Mouse (Mus musculus): Measurements from ENCODE around the gene Ifi203.
"Not testable (repeated sequence)": the region's sequence is repeated elsewhere in the genome, so short reads cannot be mapped to it uniquely, and the experiment has no call there.

Ifi203 gene

DNA sequence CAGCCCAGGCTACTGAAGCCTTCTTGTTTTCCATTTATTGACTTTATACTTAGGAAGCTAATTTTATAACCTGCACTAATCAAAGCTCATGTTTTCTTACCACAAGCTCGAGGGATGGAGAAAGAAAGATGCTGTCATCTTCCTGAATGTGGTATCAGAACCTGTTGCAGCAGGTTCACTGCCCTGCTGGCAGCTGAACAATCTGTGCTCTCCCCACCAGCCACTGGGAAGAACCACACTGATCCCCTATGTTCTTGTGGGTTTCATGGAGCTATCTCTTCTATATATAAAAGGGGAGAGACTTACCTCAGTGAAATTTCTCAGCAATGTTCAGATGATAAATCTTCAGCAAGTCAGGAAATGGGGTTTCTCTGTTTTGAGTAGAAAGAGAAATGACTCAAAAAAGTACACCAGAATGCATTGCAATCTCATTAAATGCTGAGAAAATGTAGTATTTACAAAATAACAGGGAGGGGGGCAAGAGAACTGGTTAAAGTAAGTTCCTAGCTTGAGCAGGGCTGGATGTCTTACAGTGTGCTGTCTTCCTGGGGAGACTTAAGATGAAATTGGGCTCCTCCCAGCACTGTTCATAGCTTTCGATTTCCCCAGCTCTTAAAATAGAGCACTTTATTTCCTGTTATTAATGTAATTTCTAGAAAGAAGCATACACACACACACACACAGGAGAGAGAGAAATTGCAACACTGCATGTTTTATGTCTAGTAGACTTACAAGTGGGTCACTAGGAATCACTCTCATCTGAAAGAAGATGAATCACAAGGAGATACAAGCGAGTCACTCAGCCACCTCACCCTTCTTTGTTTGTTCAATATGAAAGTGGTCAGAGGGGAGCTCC, at the start of gene Ifi203, which contains the start of gene Mndal:
Ifi203 (minus strand) TSS at position 749 of the 856 bp plus-strand sequence.
Mndal (minus strand) TSS at position 568 of the 856 bp plus-strand sequence.
- DNase-seq (ENCODE audit: low spot score in 2 of 2) = not testable (repeated sequence)

DNA sequence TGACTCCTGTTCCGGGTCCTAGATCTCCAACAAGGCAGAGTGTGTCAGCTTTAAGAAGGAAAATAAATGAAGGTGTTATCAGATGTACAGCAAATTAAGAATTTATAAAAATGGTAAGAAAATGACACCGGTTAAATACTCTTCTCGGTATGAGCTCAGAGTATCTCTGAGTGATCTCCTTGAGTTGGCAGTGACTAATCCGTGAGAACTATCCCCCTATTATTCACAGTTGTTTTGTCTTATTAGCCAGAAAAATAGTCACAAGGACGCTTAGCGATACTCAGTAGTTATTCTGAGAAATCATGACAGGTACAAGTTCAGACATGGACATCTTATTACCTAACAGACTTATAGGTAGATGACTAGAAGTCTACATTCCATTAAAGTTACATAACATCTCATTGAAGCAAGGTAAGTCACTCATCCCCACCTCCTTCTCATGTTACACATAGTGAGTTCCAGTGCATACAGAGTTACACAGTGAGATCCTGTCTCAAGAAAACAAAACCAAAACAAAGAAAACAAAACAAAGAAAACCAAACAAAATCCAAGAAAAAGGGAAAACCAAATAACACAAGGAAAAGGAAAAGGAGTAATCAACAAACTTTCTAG, 40.3 kb upstream of the Ifi203 start, which contains the start of gene Ifi202b:
Ifi202b (minus strand) TSS at position 51 of the 612 bp plus-strand sequence.
- DNase-seq (ENCODE audit: low spot score in 2 of 2) = not testable (repeated sequence)

DNA sequence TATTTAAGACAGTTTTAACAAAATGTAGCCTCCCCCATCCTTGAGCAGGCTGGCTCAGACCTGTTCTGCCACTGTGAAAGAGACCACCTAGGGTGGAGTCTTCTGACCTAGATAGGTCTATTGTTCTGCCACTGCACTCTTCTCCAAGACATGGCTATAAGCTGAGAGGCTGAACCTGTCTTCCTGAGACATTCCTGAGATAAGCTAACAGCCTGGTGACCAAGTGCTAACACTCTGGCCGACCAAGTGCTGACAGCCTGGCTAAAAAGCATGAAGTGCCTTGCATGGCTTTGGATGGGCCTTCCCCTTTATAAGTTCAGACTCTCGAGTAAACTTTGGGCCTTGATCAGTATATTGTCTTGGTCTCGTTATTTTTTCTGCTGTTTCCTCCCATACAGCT, 38.6 kb upstream of the Ifi203 start:
- not testable (repeated sequence) for DNase-seq (ENCODE audit: low spot score in 2 of 2)

- no peak for DNase-seq (ENCODE audit: low spot score in 2 of 2)
These were observed 35.1 kb upstream of the Ifi203 start for GRCm38 (mm10) chr1:173977622-173978021.

DNA sequence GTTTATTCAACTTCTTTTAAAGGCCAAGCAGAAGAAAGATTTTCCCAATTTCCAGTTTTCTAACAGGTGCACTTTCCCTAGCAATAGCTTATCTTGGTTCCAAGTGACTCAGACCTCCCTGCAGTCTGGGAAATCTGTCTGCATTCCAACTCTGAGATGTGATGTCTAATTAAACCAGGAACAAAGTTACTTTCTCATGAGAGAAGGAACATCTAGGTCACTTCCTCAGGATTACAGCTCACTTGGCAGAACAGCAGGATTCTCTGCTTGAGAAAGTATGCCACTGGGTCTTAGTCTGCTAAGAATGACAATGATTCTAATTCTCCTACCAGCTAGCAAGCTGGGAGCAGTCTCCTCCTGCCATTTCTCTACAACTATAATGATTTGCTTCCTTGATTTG, 30.6 kb upstream of the Ifi203 start:
- DNase-seq (ENCODE audit: low spot score in 2 of 2) = peak in 1 of 2 experiments; percentile 8

DNA sequence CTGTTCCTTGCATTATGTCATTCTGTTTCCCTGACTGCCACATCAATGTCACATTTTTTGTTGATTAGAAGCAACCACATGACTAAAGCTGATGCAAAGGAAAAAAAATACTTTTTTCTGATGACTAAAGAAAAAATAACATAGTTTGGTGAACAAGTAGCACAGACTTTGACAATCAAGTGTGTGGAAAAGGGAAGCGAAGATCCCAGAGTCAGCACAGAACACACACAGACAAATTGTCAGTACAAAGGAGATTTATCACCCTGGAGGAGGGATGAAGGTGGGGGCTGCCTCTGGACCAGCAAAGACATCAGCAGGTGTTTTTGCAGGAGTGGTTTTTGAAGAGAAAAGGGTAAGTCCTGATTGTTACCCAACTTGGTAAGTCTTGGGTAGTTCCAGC, 19.0 kb upstream of the Ifi203 start:
- DNase-seq (ENCODE audit: low spot score in 2 of 2) = not testable (repeated sequence)

GRCm38 (mm10) chr1:173959998-173960397, 17.5 kb upstream of the Ifi203 start:
- not testable (repeated sequence) for DNase-seq (ENCODE audit: low spot score in 2 of 2)

GRCm38 (mm10) chr1:173955839-173956527, 13.5 kb upstream of the Ifi203 start:
- not testable (repeated sequence) for DNase-seq (ENCODE audit: low spot score in 2 of 2)

GRCm38 (mm10) chr1:173955071-173955796, 12.8 kb upstream of the Ifi203 start:
- no peak for DNase-seq (ENCODE audit: low spot score in 2 of 2)

DNA sequence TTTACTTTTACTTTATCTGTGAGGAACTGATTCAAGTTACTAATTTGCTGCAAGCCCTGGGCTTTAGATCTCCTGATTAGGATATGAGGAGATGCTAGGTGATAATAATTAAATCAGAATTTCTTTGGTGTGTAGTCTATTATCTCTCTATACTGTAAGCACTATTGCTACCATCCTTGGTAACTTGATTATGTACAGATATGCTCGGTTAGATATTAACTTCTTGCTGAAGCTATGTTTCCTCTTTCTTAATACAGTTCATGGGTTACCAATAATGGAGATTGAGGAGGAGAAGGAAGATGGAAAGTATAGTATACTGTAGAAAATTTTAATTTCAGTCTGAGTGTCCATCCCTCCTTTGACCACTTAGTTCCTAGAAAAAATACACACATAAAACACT, 11.1 kb upstream of the Ifi203 start:
- no peak for DNase-seq (ENCODE audit: low spot score in 2 of 2)

GRCm38 (mm10) chr1:173949044-173949443, 6.6 kb upstream of the Ifi203 start:
- not testable (repeated sequence) for DNase-seq (ENCODE audit: low spot score in 2 of 2)

GRCm38 (mm10) chr1:173942780-173943066, 251 bp upstream of the Ifi203 start:
- not testable (repeated sequence) for DNase-seq (ENCODE audit: low spot score in 2 of 2)

DNA sequence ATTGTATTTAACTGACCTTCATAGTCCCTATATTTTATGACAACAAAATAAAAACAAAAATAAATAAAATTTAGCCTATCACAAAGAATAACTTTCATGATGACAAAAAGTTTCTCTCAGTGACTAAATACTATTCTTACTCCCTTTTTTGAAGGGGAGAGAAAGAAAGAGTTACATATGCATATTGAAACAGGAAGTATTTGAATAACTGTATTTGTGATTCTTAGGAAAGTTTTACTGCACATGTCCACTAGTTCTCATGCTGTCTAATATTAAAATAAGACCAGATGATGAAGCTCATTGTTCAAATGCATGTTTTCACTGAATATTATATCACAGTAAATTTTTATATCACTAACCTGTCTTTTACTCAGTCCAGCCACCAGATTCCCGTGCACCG, 950 bp downstream of the Ifi203 start:
- not testable (repeated sequence) for DNase-seq (ENCODE audit: low spot score in 2 of 2)

GRCm38 (mm10) chr1:173919279-173919678, 23.2 kb downstream of the Ifi203 start:
- DNase-seq (ENCODE audit: low spot score in 2 of 2) = not testable (repeated sequence)

DNA sequence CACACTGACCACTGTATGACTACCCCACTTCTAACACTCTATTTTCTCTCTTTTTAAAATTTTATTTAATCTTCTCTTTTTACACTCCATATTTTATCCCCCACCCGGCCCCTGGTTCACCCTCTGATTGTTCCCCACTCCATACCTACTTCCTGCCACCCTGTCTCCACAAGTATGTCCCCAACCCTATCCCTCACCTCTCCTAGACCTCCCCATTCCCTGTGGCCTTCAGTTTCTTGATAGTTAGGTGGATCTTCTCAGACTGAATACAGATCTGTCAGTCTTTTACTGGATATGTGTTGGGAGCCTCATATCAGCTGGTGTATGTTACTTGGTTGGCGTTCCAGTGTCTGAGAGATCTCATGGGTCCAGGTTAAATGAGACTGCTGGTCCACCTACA, 27.9 kb downstream of the Ifi203 start:
- DNase-seq (ENCODE audit: low spot score in 2 of 2) = no peak

DNA sequence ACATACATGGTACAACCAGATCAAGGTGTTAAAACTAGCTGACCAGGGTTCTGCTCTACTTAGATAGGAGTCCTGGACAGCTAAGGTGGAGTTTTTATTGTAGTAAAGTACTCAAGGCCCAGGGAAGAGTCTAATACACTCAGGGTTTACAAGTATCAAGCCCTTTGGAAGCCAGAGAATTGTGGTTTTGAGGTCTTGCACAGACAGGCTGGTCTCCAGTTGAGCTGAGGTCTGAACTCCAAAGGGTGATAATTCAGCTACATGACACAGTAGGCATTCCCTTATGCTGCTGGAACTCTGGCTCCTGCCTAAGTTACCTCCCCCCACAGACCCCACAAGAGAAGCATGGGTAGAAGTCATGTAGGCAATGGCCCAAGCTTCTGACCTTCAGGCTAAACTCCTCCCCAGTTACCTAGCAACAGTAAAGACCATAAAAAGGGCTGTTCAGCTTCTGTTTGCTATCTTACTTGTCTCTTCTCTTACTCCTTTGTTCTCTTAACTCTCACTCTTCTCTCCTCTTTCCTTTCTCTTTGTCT, 29.1 kb downstream of the Ifi203 start:
- DNase-seq (ENCODE audit: low spot score in 2 of 2) = not testable (repeated sequence)

DNA sequence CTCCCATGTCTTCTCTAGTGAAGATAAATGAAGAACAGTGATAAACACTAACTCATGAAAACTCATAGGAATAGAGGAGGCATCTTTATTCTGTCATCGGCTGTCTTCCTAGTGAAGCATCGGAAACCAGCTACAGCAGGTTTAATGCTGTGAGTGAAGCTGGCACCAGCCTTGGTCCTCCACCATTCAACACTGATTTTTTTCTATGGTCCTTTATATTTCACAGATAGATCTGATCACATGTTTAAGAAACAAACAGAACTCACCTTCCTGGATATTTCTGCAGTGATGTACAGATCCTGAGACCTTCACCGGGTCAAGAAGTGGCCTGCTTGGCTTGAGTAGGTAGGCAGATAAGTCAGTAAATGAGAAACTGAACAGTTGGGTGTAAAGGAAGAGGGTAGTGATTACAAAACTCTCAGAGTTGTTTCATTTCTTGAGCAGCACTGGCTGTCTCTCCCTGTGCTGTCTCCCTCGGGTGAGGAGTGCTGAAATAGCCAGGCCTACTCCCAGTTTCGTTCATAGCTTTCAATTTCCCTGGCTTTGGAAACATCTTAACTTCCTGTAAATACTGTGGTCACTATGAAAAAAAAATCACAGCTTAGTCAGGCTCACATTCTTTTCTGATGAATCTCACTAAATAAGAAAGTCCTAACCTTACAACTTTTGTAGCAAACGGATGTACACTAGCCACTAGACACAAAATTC, 29.8 kb downstream of the Ifi203 start, which contains the start of gene Ifi211:
Ifi211 (minus strand) TSS at position 499 of the 708 bp plus-strand sequence.
- not testable (repeated sequence) for DNase-seq (ENCODE audit: low spot score in 2 of 2)

DNA sequence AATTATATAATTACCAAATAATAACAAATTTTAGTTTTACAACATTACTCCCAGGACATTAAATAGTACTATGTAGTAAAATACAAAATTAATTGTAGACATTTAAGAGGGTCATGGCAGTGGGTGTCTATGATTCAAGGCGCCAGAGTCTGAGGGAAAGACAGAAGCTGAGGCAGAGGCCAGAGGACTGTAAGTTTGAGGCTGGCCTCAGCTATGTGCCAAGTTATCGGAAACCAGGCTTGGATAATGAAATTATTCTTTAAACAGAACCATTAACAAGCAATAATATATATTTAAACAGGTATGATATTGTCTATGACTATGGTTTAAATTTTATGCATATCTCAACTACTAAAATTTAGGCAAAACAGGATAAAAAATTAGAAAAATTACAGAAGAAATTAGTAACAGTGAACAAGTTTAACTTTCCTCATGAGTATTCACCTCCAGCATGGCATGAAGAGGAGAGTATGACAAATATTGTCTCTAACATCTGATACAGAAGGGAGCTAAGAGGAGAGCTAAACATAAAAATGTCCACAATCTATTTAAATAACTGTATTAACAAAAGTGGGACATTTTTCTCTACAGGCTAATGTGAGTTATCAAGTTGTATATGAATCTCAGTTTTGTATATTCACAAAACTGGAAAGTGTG, 30.5 kb downstream of the Ifi203 start:
- DNase-seq (ENCODE audit: low spot score in 2 of 2) = no peak

- not testable (repeated sequence) for DNase-seq (ENCODE audit: low spot score in 2 of 2)
These were observed 34.1 kb downstream of the Ifi203 start for GRCm38 (mm10) chr1:173908390-173908789.

- not testable (repeated sequence) for DNase-seq (ENCODE audit: low spot score in 2 of 2)
These were observed 36.6 kb downstream of the Ifi203 start for GRCm38 (mm10) chr1:173905885-173906284.

All from frontal cortex, postnatal 10 days (tissue).